Mouse (Mus musculus) lung, adult 2 months (tissue): ENCODE results near the gene Chrnb1.

Source experiments
- CTCF ChIP-seq: fragments of 200-500 bp; IDR thresholded peaks from 2 replicates; pipeline ENCODE4 v1.5.1; 2011; ENCODE audit warnings: mild to moderate bottlenecking, low read length, control low read depth; ENCODE audit not compliant: insufficient read depth
- POLR2A ChIP-seq: fragments of 200-500 bp; IDR thresholded peaks from 2 replicates; pipeline ENCODE4 v1.6.1; 2011; ENCODE audit warnings: low read depth, mild to moderate bottlenecking, control low read depth, low read length, borderline replicate concordance; ENCODE audit errors: extremely low read depth

- TF ChIP-seq CTCF = no peak
- no peak for TF ChIP-seq POLR2A
These were observed 41.5 kb downstream of the Chrnb1 start for GRCm38 (mm10) chr11:69754233-69754632.
